Mouse (Mus musculus): ENCODE data around the gene Mmp10. TPM values are rescaled to one million over a fixed set of nuclear protein-coding genes. Genes with fewer than 3 reads are reported as not detected.

Mmp10 gene
- total RNA-seq, 2 experiments from 2014 or later = not detected

Other genes with a start within 250 kb of the Mmp10 start
- under 1 TPM in 1 of 2 experiments, not detected in 1; 0.10 TPM for gene Mmp13, start 229.8 kb upstream of the Mmp10 start, total RNA-seq (2021)
- gene Mmp12, start 158.0 kb upstream of the Mmp10 start, total RNA-seq (2021) = under 1 TPM; 0.29 to 0.32 TPM
- gene Mmp1b, start 114.3 kb upstream of the Mmp10 start, total RNA-seq (2021) = not detected
- gene Mmp3, start 56.5 kb upstream of the Mmp10 start, total RNA-seq (2021) = not detected
- under 1 TPM in 1 of 2 experiments, not detected in 1; 0.41 TPM for gene Mmp8, start 56.1 kb downstream of the Mmp10 start, total RNA-seq (2021)
- gene Mmp27, start 69.0 kb downstream of the Mmp10 start, total RNA-seq (2021) = not detected
- gene Mmp20, start 125.9 kb downstream of the Mmp10 start, total RNA-seq (2021) = not detected
- not detected for gene Mmp7, start 189.7 kb downstream of the Mmp10 start, total RNA-seq (2021)

Data from heart, postnatal 4 days (tissue).